Mouse (Mus musculus): ENCODE results near the gene Shd.

Shd gene

DNA sequence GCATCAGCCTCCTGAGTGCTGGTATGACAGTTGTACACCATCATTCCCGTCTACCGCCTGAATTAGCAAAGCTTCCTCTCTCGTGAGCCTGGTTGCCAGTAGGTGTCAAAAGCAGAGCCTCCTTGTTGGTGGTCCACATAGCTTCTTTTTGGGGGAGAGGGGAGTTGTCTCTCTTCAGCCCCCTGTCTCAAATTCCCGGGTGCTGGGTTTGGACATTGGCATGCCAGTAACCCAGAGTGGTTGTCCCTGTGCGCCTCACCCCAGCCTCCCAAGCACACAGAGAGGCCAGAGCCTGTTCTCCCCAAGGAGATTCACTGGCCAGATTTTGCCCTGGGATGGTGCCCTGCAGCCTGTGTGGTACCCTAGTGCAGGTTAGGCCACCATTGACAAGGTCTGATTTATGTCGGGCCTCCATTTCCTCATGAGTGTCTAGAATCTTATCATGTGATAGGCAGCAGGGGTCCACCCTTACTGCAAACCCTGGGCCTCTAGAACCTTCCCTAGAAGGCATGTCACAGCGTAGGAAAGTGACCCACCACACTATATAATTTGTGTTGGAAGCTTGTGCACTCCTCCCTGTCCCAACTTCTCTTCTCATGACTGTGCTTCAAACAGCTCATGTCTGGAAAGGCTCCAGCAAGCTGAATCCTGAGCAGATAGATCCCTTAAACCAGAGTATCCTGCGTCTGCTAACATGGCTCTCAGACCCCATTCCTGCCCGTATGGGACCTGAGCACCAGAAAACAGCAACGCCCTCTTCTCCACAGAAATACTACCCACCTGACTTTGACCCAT is 10.1 kb upstream of the Shd start:
- peak; percentile 42 for DNase-seq (ENCODE audit: low spot score)

DNA sequence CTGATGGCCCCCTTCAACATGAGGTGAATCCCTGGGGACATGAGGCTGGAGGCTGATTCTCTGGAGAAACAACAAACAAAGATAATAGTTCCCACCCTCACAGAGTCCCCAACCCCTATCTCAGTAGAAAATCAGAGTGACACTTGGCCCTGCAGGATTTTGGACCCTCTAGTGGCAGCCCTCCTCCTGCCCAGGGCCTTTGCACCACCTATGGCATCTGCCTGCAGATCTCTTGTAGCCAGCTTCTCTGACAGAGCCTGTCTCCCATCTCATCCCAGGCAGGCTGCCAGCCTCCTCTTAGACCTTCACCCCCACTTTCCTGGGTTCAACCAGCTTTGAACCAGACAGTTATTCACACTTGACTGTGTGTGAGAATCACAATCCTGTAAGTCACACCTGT is 9.5 kb upstream of the Shd start:
- DNase-seq (ENCODE audit: low spot score), result peak; percentile 45

- DNase-seq (ENCODE audit: low spot score), result no peak
Observed at GRCm38 (mm10) chr17:55961631-55962030, 8.6 kb upstream of the Shd start.

- DNase-seq (ENCODE audit: low spot score), result peak; percentile 40
Observed at GRCm38 (mm10) chr17:55963171-55963570, 7.1 kb upstream of the Shd start.

DNA sequence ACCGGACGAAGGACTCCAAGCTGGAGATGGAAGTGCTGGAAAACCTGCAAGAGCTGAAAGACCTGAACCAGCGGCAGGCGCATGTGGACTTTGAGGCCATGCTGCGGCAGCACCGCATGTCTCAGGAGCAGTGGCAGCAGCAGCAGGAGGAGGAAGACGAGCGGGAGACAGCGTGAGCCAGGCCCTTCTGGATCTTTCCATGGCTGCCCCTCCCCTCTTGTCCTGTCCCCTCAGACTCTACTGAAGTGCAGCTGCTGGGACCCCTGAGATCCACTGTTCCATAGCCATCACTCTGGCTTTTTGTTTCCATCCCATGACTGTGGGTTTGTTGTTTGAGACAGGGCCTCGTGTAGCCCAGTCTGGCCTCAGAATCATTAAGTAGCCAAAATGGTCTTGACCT is 5.8 kb upstream of the Shd start:
- DNase-seq (ENCODE audit: low spot score), result peak; percentile 41

DNA sequence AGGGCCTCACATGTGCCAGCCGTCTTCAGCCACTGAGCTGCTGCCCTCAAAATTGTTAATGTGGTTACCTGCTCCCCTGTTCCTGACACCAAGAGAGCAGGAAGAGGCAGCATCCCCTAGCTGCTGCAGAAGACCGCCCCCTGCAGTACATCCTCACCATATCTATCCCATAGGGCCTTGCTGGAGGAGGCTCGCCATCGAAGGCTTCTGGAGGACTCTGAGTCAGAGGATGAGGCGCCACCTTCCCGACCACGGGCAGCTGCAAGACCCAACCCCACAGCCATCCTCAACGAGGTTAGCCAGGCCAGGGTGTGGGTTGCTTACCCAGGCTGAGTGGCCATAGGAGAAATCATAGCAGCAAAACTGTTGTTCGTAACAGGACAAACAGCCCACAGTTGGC is 5.3 kb upstream of the Shd start:
- peak; percentile 42 for DNase-seq (ENCODE audit: low spot score)

DNA sequence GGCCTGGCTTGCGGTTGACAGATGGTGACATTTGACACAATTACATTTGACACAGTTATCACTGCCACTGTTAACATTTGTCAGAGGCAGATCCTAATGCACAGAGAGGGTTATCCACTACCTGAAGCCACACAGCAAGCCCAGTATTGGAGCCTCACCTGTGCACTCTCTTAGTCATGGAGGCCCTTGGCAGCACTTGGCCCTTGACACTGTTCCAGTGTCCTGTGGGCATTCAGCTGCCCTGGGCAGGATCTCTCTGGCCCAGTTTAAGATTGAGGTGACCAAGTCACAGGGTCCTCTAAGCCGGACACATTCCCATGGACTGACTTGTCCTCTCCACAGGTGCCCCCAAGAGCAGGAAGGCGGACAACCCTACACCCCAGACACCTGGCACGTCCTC is 3.1 kb upstream of the Shd start:
- DNase-seq (ENCODE audit: low spot score), result no peak

DNA sequence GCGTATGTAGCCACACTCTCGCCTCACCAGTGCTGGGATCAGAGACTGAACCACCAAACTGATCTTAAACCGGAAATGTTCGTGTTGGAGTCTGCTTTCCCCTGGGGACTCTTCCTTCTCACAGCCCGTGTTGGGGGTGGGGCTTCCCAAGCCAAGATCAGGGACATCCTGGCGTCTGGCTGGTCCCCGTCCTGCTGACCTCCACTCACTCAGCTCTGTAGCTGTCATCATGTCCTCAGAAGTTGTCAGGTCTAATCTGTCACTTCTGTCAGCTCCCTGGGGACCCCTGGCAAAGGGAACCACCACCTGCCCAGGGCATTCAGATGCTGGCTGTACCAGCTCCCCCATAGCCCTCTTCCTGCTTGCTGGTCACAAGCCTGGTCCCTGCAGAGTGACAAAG is 2.1 kb upstream of the Shd start:
- DNase-seq (ENCODE audit: low spot score), result no peak

DNA sequence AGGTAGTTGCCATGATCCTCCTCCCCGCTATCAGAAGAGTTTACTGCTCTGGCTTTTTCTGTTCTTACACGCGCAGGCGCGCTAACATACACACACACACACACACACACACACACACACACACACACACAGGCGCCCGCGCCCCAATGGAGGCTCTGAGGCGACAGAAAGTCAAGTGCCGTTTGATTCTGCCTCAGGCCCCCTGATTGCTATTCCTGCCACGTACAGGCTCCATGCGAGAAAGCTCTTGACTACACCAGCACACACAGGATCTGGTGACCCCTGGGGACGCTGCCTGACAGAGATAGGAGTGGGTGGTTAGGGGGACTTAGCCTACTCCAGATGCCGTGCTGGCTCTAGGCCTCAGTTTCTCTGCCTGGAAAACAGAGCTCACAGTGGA is 707 bp upstream of the Shd start:
- DNase-seq (ENCODE audit: low spot score), result no peak

- DNase-seq (ENCODE audit: low spot score), result no peak
Observed at GRCm38 (mm10) chr17:55971453-55971852, 1.2 kb downstream of the Shd start.

- DNase-seq (ENCODE audit: low spot score), result peak; percentile 91
Observed at GRCm38 (mm10) chr17:55976255-55976862, 6.1 kb downstream of the Shd start.

- no peak for DNase-seq (ENCODE audit: low spot score)
Observed at GRCm38 (mm10) chr17:55977301-55977700, 7.0 kb downstream of the Shd start.

GRCm38 (mm10) chr17:55986030-55986961 is 16.0 kb downstream of the Shd start, which contains the start of gene Fsd1:
TSS of gene Fsd1 (plus strand) at chr17:55986509.
- DNase-seq (ENCODE audit: low spot score), result peak; percentile 73

DNA sequence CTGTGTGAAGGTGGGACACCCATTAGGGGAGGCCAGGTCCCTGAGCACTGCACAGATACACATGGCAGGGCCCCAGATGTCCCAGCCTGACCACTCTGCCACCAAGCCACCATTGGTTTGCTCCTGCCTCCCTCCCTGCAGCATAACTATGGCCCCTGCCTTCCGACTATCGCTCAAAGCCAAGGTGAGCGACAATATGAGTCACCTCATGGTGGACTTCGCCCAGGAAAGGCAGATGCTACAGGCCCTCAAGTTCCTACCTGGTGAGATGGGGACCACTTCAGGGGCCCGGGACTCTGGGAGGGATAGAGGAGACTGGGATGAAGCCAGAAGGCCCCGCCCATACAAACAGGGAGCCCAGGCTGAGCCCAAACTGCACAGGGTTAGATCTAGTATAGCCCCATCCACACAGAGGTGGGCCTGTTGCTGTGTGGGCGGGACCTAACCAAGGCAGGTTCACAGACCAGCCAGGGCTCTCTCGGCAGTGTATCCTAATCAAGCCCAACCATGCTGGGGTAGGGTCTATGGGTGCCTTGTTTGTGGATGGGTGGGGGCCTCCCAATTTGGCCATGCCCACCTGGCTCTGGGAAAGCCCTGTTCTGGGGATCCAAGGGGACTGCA is 20.1 kb downstream of the Shd start:
- DNase-seq (ENCODE audit: low spot score), result no peak

GRCm38 (mm10) chr17:55996007-55996406 is 25.7 kb downstream of the Shd start:
- no peak for DNase-seq (ENCODE audit: low spot score)

GRCm38 (mm10) chr17:55999794-56000499 is 29.7 kb downstream of the Shd start:
- DNase-seq (ENCODE audit: low spot score), result peak; percentile 65

DNA sequence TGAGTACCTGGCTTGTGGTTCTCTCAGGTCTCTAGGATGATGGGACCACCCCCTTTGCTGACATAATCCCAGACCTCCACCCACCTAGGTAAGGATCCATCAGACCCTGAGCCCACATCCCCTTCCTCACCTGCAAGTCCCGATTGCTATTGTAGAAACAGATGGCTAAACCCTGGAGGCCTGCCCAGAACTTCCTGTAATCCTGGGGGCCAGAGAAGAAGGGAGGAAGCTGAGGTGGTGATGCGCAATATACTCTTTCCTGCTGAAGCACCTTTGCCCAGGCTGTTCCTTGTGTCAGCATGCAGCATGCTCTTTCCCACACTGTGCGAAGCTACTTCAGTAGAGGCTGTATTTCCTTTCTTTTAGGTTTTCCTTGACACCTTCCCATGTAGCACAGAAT is 32.7 kb downstream of the Shd start:
- no peak for DNase-seq (ENCODE audit: low spot score)

DNA sequence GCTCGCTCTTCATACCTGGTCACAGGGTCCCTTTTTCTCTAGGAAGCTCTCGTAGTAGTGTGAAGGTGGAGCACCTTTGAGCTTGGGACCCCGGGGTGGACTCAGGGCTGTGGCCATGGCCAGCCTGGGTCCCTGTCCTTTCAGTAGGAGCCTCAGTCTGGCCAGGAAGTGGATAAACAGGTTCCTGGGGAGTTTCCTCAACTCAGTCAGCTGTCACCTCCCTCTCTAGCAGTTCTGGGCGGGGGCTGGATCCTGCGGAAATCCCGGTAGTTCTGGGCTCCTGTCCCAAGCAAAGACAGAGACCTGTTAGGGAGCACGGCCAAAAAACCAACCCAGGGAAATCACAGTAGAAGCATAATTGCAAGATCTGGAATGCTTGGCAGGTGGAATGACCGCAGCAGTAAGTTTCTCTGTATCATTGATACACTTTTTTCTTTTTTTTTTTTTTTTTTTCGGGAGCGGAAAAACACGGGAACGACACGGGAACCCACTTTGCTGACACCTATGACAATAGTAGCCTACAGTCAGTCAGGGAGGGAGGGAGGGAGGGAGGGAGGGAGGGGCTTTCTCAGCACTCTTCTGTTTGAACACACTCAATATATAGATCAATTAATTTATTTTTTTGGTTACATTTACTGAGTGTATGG is 35.3 kb downstream of the Shd start, which contains the start of the genes Stap2 and Mpnd:
Gene Stap2, minus strand, starts transcription at position 170 of the 647 bp plus-strand sequence.
Gene Mpnd, plus strand, starts transcription at position 297 of the 647 bp plus-strand sequence.
- DNase-seq (ENCODE audit: low spot score), result peak; percentile 78

- DNase-seq (ENCODE audit: low spot score), result no peak
Observed at GRCm38 (mm10) chr17:56006956-56007355, 36.7 kb downstream of the Shd start.

DNA sequence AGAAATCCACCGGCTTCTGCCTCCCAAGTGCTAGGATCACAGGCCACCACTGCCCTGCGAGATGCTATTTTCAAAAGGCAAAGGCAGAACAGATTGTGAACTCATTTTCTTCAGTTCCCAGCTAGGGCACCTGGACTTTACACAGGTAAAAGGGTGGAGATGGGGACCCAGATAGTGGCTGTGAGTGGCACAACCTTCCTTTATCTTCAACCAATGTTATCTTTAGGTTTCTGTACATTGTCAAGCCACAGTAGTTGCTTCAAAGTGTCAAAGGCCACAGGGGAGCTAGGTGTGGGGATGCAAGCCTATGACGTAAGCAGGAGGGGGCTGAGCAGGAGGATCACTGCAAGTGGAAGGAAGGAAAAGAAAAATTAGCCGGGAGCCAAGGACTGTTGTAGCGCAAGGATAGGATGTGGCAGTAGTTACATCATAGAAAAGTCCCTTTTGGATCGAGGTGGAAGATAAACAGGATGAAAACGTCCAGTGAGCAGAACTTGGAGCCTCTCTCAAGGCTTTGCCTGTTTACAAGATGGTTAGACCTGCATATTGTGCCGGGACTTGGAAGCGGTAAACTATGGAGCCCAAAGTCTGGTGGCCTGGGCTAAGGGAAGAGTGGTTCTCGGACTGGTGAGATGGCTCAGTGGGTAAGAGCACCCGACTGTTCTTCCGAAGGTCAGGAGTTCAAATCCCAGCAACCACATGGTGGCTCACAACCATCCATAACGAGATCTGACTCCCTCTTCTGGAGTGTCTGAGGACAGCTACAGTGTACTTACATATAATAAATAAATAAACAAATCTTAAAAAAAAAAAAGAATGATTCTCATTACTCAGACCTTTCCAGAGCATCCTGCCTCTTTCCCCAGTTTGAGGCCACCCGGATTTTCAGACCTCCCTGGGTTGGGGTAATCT is 37.4 kb downstream of the Shd start:
- no peak for DNase-seq (ENCODE audit: low spot score)
